Mouse (Mus musculus) adrenal gland, adult 8-10 months (tissue): ENCODE measurements around the gene Hmga2. TPM values are rescaled to one million over a fixed set of nuclear protein-coding genes. Genes with fewer than 3 reads are reported as not detected.

Experiments used
- DNase-seq: peaks from one replicate; pipeline ENCODE4 v3.0.0; 2022
- total RNA-seq, 4 experiments: library from RNA; stranded (reverse); gene quantifications; 2 replicates each; pipeline ENCODE4 v1.2.4; 2022

The Hmga2 gene
- total RNA-seq, 4 experiments from 2014 or later: 3.9 to 4.7 (median 4.3) TPM

- no peak for DNase-seq
These were observed 3.1 kb downstream of the Hmga2 start for GRCm38 (mm10) chr10:120473218-120473617.

DNA sequence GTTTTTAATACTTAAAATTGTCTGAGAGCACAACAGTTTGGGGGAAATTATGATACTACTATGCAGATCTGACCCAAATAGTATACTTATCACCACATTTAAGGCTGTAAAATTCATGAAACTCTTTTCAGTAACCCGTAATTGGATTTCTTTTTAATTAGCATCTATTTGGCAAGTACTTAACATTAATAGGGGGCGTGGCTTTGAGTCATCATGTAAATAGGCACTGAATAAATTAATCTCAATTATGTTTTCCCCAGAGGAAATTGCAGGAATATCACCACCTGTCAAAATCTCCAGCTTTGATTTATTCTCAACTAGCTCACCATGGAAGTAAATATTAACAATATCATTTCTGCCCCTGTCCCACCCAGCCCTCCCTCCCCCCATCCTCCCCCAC lies 3.7 kb downstream of the Hmga2 start:
- DNase-seq: no peak

DNA sequence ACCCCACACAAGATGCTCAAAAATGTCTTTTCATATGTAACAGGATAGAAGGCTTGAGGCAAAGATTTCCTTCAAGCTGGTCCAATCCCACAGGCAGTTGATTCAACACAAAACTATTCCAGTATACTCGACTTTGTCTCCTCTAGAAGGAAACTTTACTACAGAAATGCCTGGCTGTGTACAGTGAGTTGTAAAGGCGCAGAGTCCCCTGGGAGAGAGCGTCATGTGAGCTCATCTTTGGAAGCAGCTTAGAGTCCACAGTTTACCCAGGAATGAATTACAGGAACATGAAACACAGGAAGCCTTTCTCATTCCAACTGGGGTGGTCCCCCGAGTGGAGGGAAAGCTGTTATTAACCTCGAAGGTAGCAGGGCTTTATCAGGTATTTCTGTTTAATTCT lies 11.1 kb downstream of the Hmga2 start:
- DNase-seq: no peak

DNA sequence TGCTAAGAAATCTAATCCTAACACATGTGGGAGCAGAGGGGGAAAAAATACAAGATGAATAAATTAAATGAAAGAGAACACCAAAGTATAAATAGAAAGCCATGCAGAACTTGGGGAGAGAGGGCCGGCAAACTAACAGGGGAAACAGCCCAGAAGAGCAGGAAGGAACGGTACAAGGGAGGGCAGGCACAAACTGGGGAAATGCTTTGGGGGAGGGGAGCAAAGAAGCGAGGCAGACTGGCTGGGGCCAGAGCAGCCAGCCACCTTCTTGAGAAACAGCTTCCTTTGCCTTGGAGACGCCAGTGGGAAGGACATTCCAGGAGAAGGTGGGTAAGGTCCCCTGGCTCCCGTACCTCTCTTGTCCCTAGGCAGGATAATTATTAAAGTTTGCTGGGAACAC lies 14.5 kb downstream of the Hmga2 start:
- DNase-seq: no peak

GRCm38 (mm10) chr10:120461301-120461700 lies 15.0 kb downstream of the Hmga2 start:
- DNase-seq: no peak

- no peak for DNase-seq
These were observed 17.4 kb downstream of the Hmga2 start for GRCm38 (mm10) chr10:120458866-120459265.

- DNase-seq: no peak
These were observed 26.5 kb downstream of the Hmga2 start for GRCm38 (mm10) chr10:120449661-120450284.

GRCm38 (mm10) chr10:120446799-120447198 lies 29.5 kb downstream of the Hmga2 start:
- no peak for DNase-seq

DNA sequence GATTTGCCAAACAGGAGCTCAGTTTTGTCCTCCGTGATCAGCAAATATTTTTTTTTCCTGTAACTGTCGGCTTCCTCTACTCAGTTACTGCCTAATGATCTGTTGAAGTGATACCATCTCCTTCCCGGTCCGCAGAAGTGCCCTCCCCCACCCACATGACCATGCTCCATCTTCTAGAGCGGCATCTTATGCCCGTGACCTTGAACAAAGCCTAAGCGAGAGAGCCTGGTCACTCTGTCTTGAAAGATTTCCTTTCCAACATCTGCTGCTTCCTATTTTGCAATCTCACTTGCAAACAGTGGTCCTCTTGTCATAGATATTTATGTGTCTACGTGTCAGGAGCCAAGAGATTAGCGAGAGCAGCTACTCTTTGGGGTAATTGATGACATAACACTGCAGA lies 30.1 kb downstream of the Hmga2 start:
- DNase-seq: no peak

DNA sequence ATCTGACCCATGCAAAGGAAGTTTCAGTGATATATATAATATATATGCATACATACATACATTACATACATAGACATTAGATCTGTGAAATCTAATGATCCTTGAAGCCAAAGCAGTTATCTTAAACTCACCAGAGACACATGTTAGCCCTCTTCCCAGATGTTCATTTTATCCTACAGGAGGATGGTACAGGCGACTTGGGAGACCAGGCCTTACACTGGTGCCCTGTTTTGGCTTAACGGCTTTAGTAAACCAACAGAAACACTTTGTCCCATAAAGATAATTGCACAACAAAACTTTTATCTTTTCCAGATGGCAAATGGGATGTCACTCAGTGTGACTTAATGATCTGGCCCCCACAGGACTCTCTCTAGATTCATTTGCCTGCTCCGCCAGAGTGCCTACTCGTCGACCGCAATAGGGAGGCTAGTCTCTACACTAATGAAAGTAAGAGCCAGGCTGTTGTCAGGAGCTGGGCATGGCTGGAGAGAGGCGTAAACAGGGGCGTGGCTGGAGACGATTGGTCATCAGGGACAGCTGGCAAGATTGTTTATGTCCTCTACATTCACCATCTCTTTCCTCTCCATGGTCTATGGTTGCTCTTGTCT lies 31.7 kb downstream of the Hmga2 start:
- no peak for DNase-seq

- no peak for DNase-seq
These were observed 32.4 kb downstream of the Hmga2 start for GRCm38 (mm10) chr10:120443757-120444311.

GRCm38 (mm10) chr10:120441254-120441653 lies 35.0 kb downstream of the Hmga2 start:
- DNase-seq: no peak

- no peak for DNase-seq
These were observed 41.8 kb downstream of the Hmga2 start for GRCm38 (mm10) chr10:120434433-120434832.

DNA sequence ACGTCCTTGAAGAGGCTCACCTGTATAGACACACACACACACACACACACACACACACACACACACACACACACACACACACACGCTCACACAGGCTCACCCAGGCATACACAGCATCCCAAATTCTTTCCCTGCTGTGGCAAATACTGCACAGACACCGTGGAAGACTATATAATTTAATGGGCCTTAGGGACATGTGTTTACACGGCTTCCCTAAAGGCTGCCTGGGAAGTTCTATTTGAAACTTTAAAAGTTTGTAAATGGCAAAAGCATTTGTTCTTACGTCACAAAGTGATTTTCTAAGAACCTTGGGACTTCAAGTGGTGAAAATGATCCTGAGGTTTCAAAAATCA lies 42.8 kb downstream of the Hmga2 start:
- no peak for DNase-seq

DNA sequence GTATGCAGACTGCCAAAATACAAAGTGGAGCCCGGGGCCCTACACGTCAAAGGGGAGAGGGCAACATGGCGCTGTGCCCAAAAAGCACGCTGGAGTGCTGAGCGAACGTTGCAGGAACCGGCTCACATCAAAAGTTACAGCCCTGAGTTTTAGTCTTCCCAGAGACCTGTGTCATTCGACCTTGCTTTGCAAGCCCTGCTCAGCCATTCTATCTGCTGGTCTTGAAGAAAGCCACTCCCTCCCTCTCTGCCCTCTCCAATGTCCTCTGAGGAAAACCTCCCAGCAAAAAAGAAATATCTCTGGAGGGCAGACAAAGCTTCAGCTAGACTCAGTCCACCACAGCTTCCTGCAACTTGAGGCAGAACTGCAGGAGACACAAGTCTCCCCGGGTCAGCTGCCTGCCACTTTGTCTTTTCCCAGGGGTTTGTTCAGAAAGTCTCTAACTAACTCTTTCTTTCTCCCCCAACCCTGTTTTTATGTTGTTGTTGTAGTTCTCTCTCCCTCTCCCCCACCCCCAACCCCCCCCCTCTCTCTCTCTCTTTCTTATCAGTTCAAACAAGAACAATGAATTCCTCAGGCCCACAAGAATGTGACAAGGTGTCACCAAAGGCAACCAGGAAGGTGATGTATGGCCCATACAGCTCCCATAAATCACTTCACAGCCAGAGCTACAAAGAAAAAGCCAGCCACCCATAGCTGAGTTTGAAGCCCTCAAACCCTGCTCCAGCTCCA lies 43.4 kb downstream of the Hmga2 start:
- no peak for DNase-seq

GRCm38 (mm10) chr10:120432081-120432480 lies 44.2 kb downstream of the Hmga2 start:
- DNase-seq: no peak

DNA sequence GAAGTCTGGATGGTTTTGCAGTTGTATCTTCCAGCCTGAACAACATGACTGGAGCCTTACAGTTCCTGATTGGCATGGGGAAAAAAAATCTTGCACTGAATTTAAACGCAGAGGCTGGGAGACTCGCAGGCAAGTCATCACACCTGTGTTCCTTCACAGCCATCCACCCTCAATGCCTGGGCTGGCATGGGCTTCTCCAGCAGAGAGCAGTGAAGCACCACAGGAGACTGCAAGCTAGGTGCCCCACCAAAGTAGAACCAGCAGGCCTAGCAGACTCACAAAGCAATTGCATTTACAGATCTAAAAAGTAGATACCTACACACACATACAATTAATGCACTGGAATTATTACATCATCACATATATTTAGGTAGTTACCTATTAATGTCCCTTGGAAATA lies 44.8 kb downstream of the Hmga2 start:
- DNase-seq: no peak

- no peak for DNase-seq
These were observed 45.8 kb downstream of the Hmga2 start for GRCm38 (mm10) chr10:120430422-120430821.

GRCm38 (mm10) chr10:120429758-120430259 lies 46.5 kb downstream of the Hmga2 start:
- DNase-seq: no peak

- DNase-seq: no peak
These were observed 47.1 kb downstream of the Hmga2 start for GRCm38 (mm10) chr10:120429199-120429551.

DNA sequence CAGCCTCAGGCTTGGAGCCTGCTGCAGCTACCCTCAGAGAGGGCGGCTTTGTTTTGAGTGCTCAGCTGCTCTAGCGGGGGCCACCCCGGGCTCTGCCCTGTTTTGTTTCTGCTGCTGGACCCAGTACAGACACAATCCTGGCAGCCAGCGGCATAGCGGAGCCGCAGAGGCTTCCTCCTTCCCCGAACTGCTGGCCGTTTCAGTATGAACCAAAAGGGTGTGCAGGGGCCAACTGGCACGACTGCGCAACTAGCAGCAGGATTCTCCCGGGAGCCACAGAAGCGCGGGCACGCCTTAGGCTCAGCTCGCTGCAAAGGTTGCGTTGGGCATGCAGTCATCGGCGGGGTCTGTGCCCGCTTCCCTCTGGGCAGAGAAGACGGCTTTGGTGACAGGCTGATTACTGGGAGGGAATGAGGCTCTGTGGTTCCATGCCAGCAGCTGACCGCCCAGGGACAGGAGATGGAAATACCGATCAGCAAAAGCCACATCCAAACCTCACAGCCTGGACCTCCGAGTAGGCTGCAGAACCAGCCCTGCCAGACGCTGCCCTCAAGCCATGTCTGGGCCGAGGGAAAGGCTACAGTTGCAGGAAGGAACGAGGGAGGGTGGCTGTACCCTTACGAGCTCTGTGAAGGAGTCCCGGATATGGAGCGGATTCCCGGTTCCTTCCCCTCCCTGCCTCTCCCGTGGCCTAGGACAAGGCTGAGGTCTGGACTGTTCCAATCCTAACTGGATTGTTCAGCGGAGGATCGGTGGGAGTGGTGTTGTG lies 47.7 kb downstream of the Hmga2 start:
- DNase-seq: peak; percentile 42

GRCm38 (mm10) chr10:120426086-120426610 lies 50.1 kb downstream of the Hmga2 start:
- no peak for DNase-seq

DNA sequence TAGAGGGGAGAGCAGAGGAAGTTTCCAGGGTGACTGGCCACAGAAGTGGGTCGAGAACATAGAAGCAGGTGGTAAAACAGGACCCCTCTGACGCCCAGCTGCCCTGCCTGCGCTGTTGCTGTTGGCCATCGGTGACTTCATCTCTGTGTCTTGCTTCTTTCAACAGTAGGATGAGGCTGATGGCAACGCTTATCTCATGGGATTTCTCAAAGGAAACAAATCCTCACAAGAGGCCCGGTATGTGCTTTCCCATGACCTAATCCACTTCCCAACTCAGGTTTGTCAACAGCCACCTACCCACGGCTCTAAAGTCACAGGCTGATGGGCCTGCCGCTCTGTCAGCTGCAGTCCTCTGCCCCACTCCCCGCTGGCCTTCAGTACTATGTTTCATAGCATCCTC lies 52.3 kb downstream of the Hmga2 start:
- no peak for DNase-seq
